Comparison of ENCODE assay signal across 9 mouse cellular contexts in the genomic region with DNA sequence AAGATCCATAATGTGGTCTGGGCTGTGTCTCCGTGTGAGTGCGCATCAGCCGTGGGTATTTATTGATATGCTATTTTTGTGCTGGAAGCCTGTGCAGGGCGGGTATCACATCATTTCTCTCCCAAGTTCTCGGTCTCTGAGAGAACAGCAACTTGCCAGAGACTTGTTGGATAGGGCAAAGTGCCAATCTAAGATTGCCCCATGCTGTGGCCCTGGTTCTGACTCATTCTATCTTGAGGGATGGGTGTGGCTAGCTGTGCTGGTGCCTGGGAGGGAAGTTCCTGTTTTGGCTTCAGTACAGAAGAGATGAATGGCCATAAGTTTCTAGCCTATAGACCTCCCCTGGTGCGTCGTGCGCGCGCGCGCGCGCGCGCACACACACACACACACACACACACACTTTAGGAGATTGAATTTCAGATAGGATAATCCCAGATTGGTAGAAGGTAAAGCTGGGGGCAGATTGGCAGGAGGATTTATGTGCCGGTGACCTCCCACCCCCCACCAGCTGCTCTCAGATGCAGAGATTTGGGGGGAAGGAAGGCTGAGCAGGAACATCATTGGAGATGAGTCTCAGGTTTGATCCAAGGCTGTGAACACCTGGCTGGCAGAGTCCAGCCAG. TPM values are rescaled to one million over a fixed set of nuclear protein-coding genes. Genes with fewer than 3 reads are reported as not detected.
A peak's percentile ranks its signal among the peaks of the same experiment; 100 is the strongest.
DNase-seq lines count a peak whose midpoint lies in the region; ATAC-seq lines count a peak whose summit lies in the region.
"Had no signal": no experiment of that assay in that cellular context is flagged by ENCODE, and none has a peak within 500 bp of the region (broad histone marks: within the 10 kb centered on the region; RNA-seq: fewer than 3 reads in every experiment).

No protein-coding gene starts in this region.

- no peak for ATAC-seq in forebrain, embryonic 13.5 days

- H3K9me3 ChIP-seq in forebrain, embryonic 13.5 days (replicated peaks) = no peaks in the 10 kb centered on the region

- no peaks in the 10 kb centered on the region for H3K27me3 ChIP-seq in forebrain, embryonic 13.5 days

- peak overlapping the region; percentile 57 for H3K4me2 ChIP-seq in forebrain, embryonic 13.5 days

- no peaks in the 10 kb centered on the region for H3K79me2 ChIP-seq in macrophage (ENCODE audit: inconsistent target)

- H3K4me1 ChIP-seq in forebrain, embryonic 13.5 days = peaks cover 93% of the 10 kb centered on the region

- DNase-seq in cerebellum, adult 9-10 months = peak; percentile 52
- DNase-seq in cerebellum, adult 8-10 months = no peak
- DNase-seq in CD4-positive helper T cell, adult 2 months (ENCODE audit: low read depth, low spot score) = peak; percentile 21
- DNase-seq in kidney, postnatal 36 days = no peak
- DNase-seq in layer of hippocampus, postnatal 25 days (ENCODE audit: extremely low spot score in 1 of 2, low spot score in 1 of 2) = no peak
- no peak for DNase-seq in ovary, postnatal 14 days (ENCODE audit: low spot score)

- H3K9ac ChIP-seq in forebrain, embryonic 13.5 days = 0 out of 2 replicates have a peak overlapping the region, but pooled peaks have one; percentile 3
- H3K9ac ChIP-seq: liver, embryonic 14.5 days had no signal

- H3K27ac ChIP-seq in forebrain, embryonic 13.5 days = peak overlapping the region; percentile 89
- H3K27ac ChIP-seq in macrophage = peak overlapping the region; percentile 24; the same call in 1 of the 2 replicates
- H3K27ac ChIP-seq: liver, embryonic 14.5 days had no signal

- peaks cover 52% of the 10 kb centered on the region for H3K36me3 ChIP-seq in forebrain, embryonic 13.5 days (ENCODE audit: poor library complexity, severe bottlenecking)
- H3K36me3 ChIP-seq in macrophage (ENCODE audit: inconsistent target) = no peaks in the 10 kb centered on the region

- WGBS in forebrain, embryonic 13.5 days = 83% methylated on average over 17 of the region's 17 CpGs
- WGBS in macrophage (ENCODE audit: missing documents) = 82% methylated on average over 17 of the region's 17 CpGs

- H3K4me3 ChIP-seq in forebrain, embryonic 13.5 days = no peak overlapping the region
- no peak overlapping the region for H3K4me3 ChIP-seq in macrophage (ENCODE audit: inconsistent target)

RNA-seq across cellular contexts. Expression of a gene that starts 2.7 kb away (rescaled TPM):
- 20.2 and 22.8 TPM in 2 replicates for polyA plus RNA-seq in forebrain, embryonic 13.5 days (2015; fragmentation: Nextera tagmentation; extraction: Ambion mirVana)
- 10 to 100 TPM in 13 of 26 experiments, 1 to 10 TPM in 13; 2.1 to 23.1 (median 10.2) TPM for total RNA-seq in macrophage (2018; cell fraction: chromatin; rRNA removed)
- total RNA-seq in macrophage (2018; cell fraction: cytosol; rRNA removed) = 1 to 10 TPM in 1 of 26 experiments, under 1 TPM in 9, not detected in 16; 0.30 to 3.0 (median 0.50) TPM
- 10 to 100 TPM in 6 of 26 experiments, 1 to 10 TPM in 20; 1.8 to 17.0 (median 8.3) TPM for total RNA-seq in macrophage (2018; cell fraction: nucleus; rRNA removed)
- polyA plus RNA-seq in macrophage (2018) = 1.3 to 2.2 TPM in 2 of 3 replicates, not detected in the other
- 1 to 10 TPM; 5.8 to 6.9 TPM for total RNA-seq in layer of hippocampus, postnatal 25 days (2021)
- polyA plus RNA-seq: liver, embryonic 14.5 days had no signal

RNA-seq across cellular contexts. Expression of a gene that starts 4.8 kb away (rescaled TPM):
- 320 and 332 TPM in 2 replicates for polyA plus RNA-seq in forebrain, embryonic 13.5 days (2015; fragmentation: Nextera tagmentation; extraction: Ambion mirVana)
- 1 to 10 TPM in 8 of 26 experiments, under 1 TPM in 9, not detected in 9; 0.18 to 1.7 (median 0.87) TPM for total RNA-seq in macrophage (2018; cell fraction: chromatin; rRNA removed)
- total RNA-seq in macrophage (2018; cell fraction: cytosol; rRNA removed) = under 1 TPM in 5 of 26 experiments, not detected in 21; 0.03 to 0.15 (median 0.10) TPM
- total RNA-seq in macrophage (2018; cell fraction: nucleus; rRNA removed) = under 1 TPM in 12 of 26 experiments, not detected in 14; 0.26 to 0.78 (median 0.36) TPM
- not detected in 3 replicates for polyA plus RNA-seq in macrophage (2018)
- total RNA-seq in layer of hippocampus, postnatal 25 days (2021) = 100 to 1,000 TPM; 165 to 198 TPM

RNA-seq across cellular contexts. Expression of a gene that starts 39.2 kb away (rescaled TPM):
- 1.2 and 1.4 TPM in 2 replicates for polyA plus RNA-seq in forebrain, embryonic 13.5 days (2015; fragmentation: Nextera tagmentation; extraction: Ambion mirVana)
- total RNA-seq in macrophage (2018; cell fraction: chromatin; rRNA removed) = 1 to 10 TPM in 4 of 26 experiments, under 1 TPM in 4, not detected in 18; 0.41 to 1.5 (median 1.1) TPM
- total RNA-seq in macrophage (2018; cell fraction: cytosol; rRNA removed) = under 1 TPM in 2 of 26 experiments, not detected in 24; 0.11 to 0.40 TPM
- 1 to 10 TPM in 4 of 26 experiments, under 1 TPM in 2, not detected in 20; 0.65 to 3.4 (median 1.2) TPM for total RNA-seq in macrophage (2018; cell fraction: nucleus; rRNA removed)
- polyA plus RNA-seq in macrophage (2018) = not detected in 3 replicates
- not detected for total RNA-seq in layer of hippocampus, postnatal 25 days (2021)

RNA-seq across cellular contexts. Expression of a gene that starts 39.8 kb away (rescaled TPM):
- polyA plus RNA-seq in forebrain, embryonic 13.5 days (2015; fragmentation: Nextera tagmentation; extraction: Ambion mirVana) = 62.8 and 62.9 TPM in 2 replicates
- 10 to 100 TPM in 20 of 26 experiments, 1 to 10 TPM in 6; 4.5 to 23.0 (median 14.7) TPM for total RNA-seq in macrophage (2018; cell fraction: chromatin; rRNA removed)
- 10 to 100 TPM; 23.2 to 46.7 (median 37.1) TPM for total RNA-seq in macrophage (2018; cell fraction: cytosol; rRNA removed)
- total RNA-seq in macrophage (2018; cell fraction: nucleus; rRNA removed) = 10 to 100 TPM in 24 of 26 experiments, 1 to 10 TPM in 2; 7.8 to 31.3 (median 18.0) TPM
- polyA plus RNA-seq in macrophage (2018) = 32.0 to 39.7 TPM (median 33.5 TPM) in 3 replicates
- total RNA-seq in layer of hippocampus, postnatal 25 days (2021) = 10 to 100 TPM; 42.1 to 46.8 TPM

Comparison
In these comparisons a context has a peak if more than half of its experiments do, and no peak if none do; other contexts are left out.
1. DNase-seq: peak in cerebellum, adult 9-10 months (single experiment) and CD4-positive helper T cell, adult 2 months (single experiment); none in cerebellum, adult 8-10 months (single experiment), kidney, postnatal 36 days (0 of 2), layer of hippocampus, postnatal 25 days (0 of 2) and ovary, postnatal 14 days (single experiment).
2. RNA of a gene that starts 4.8 kb away (polyA plus RNA-seq): 320 to 332 TPM in forebrain, embryonic 13.5 days; not detected in macrophage; every median in the first group is over 100 times any median in the second.